Mouse (Mus musculus) retina, postnatal 7 days (tissue): ENCODE measurements around the gene Trp53.
"Not testable (repeated sequence)": the region's sequence is repeated elsewhere in the genome, so short reads cannot be mapped to it uniquely, and the experiment has no call there.

Source experiments
- DNase-seq: peaks from one replicate; pipeline ENCODE4 v3.0.0-alpha.2; 2012; ENCODE audit warnings: low read depth, low spot score

The Trp53 gene

DNA sequence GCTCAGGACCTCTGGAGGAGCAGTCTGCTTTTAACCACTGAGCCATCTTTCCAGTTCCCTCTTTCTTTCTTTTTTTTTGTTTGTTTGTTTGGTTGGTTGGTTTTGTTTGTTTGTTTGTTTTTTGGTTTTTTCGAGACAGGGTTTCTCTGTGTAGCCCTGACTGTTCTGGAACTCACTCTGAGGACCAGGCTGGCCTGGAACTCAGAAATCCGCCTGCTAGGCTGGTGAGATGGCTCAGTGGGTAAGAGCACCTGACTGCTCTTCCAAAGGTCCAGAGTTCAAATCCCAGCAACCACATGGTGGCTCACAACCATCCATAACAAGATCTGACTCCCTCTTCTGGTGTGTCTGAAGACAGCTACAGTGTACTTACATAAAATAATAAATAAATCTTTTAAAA is 44.2 kb downstream of the Trp53 start:
- not testable (repeated sequence) for DNase-seq

DNA sequence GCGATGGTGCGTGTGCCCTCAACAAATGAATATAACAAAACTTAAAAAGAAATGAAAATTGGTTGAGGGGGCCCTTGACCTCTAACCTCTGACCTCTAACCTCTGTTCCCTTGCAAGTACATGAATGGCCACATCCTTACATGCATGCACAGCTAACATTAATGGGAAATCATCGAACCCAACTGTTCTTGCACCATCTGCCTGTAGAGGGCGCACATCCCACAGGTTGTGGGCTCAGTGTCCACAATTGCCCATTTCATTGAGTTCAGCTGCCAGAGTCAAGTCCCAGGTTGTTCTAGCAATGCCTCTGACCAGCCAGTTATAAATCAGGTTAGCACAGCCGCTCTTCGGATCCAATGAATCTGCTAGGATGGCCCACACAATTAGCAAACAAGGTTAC is 48.1 kb downstream of the Trp53 start:
- peak; percentile 71 for DNase-seq

DNA sequence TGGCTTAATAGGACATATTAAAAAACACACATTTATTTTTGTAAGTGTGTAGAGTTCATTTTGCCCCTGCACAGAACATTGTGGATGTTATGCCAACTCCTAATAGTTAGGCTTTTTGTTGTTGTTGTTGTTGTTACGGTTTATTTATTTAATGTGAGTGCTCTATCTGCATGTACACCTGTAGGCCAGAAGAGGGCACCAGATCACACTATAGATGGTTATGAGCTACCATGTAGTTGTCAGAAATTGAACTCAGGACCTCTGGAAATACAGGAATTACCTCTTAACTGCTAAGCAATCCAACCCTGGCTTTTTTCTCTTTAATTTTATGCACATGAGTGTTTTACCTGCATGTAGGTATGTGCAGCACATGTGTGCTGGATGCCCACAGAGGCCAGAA is 49.6 kb downstream of the Trp53 start:
- no peak for DNase-seq

- peak; percentile 100 for DNase-seq
Measured at GRCm38 (mm10) chr11:69632284-69633089, 52.3 kb downstream of the Trp53 start, which contains the start of gene Fxr2. Fxr2 (plus strand) TSS chr11:69632990.

- DNase-seq, result no peak
Measured at GRCm38 (mm10) chr11:69633128-69633866, 53.1 kb downstream of the Trp53 start.

DNA sequence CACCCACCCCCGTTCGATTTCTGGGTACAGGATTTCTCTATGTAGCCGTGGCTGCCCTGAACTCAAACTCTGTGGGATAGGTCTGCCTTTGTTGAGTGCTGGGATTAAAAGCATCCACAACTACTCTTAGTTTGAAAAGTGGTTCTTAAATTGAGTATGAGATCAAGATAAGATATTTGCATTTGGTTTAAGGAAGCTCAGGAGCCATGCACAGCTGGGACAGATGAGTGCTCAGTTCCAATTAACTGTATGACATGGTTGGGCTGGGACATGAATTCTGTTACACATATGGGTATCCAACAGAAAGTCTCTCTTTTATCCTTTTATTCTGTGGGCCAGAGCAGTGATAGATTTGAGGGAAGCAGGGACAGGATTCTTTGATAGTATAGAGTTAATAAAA is 55.3 kb downstream of the Trp53 start:
- no peak for DNase-seq
